Mouse (Mus musculus) bone marrow macrophage, adult 2 months (primary cell): ENCODE measurements around the gene Gdf1. TPM values are rescaled to one million over a fixed set of nuclear protein-coding genes. Genes with fewer than 3 reads are reported as not detected.

Experiments used
- H3K27ac ChIP-seq: 2 replicates; pipeline ENCODE4 v1.5.1; 2012; ENCODE audit warnings: low read depth, low read length; ENCODE audit not compliant: insufficient read depth
- H3K4me1 ChIP-seq: 2 replicates; pipeline ENCODE4 v1.6.1; 2012; ENCODE audit warnings: low read length; ENCODE audit not compliant: control insufficient read depth, insufficient read depth
- H3K4me3 ChIP-seq: 2 replicates; pipeline ENCODE4 v1.5.1; 2012; ENCODE audit warnings: mild to moderate bottlenecking, low read length, moderate library complexity; ENCODE audit not compliant: insufficient read depth
- CTCF ChIP-seq: IDR thresholded peaks from 2 replicates; pipeline ENCODE4 v1.5.1; 2012; ENCODE audit warnings: low read depth, mild to moderate bottlenecking, low read length, moderate library complexity
- POLR2A ChIP-seq: IDR thresholded peaks from 2 replicates; pipeline ENCODE4 v1.6.1; 2012; ENCODE audit warnings: mild to moderate bottlenecking, low read depth, low read length, borderline replicate concordance
- polyA plus RNA-seq: library from polyadenylated mRNA; stranded (reverse); fragments of >200 nt; gene quantifications from 2 replicates; pipeline ENCODE4 v1.2.4, GENCODE M21; 2012; ENCODE audit not compliant: missing spikeins, insufficient read depth, insufficient read length

The Gdf1 gene
- polyA plus RNA-seq, 1 experiment, result not detected

DNA sequence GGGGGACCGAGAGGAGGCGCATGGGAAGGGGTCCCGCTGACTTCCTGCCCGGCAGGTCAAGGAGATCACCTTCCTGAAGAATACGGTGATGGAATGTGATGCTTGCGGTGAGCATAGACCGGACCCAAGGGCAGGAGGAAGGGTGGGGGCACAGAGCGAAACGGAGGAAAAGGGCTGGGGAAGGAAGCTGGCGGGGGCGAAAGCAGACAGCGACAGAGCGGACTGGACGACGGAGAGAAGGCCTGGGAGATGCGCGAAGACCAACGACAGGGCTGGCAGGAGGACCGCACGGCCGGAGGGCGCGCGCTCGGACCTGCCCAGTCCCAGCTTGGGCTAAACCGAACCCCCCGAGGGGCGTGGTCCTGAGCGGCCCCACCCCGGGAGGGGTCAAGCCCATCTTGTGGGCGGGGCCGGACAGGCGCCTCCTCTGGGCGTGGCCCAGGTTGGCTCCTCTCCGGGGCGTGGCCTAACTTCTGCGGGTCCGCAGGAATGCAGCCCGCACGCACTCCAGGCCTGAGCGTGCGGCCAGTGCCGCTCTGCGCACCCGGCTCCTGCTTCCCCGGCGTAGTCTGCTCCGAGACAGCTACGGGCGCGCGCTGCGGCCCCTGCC lies 44.8 kb downstream of the Gdf1 start:
- no peak overlapping the region for H3K27ac ChIP-seq
- no peak for TF ChIP-seq POLR2A
- no peak for TF ChIP-seq CTCF
- peak overlapping the region; percentile 56 for H3K4me3 ChIP-seq
- peaks cover 9% of the 10 kb centered on the region for H3K4me1 ChIP-seq

DNA sequence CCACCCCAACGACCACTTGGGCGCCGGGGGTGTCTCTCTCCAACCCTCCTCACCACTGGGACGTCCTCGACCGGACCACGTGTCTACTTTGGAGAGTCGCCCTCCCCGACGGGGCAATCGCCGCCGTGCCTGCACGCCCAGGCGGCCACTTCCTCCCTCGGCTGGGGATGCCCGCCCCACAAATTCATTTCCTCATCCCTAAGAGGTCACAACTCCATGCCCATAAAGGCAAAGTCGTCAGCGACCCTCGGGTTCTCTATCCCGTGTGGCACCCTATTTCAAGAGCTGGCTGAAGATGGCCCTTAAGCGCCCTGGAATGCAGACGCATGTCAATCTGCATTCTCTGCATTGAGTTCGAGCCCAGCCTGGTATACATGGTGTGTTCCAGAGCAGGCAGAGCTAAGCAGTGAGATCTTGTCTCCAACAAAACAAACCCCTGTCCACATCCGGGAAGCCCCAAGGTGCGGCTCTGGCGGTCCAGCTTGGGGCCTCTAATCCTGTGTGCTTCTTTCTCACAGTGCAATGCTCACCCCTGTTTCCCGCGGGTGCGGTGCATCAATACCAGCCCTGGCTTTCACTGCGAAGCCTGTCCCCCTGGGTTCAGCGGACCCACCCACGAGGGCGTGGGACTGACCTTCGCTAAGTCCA lies 45.7 kb downstream of the Gdf1 start:
- TF ChIP-seq CTCF (no peak), POLR2A (no peak)
- no peak overlapping the region for H3K27ac ChIP-seq
- H3K4me1 ChIP-seq, result peaks cover 9% of the 10 kb centered on the region
- H3K4me3 ChIP-seq, result peak overlapping the region; percentile 56

DNA sequence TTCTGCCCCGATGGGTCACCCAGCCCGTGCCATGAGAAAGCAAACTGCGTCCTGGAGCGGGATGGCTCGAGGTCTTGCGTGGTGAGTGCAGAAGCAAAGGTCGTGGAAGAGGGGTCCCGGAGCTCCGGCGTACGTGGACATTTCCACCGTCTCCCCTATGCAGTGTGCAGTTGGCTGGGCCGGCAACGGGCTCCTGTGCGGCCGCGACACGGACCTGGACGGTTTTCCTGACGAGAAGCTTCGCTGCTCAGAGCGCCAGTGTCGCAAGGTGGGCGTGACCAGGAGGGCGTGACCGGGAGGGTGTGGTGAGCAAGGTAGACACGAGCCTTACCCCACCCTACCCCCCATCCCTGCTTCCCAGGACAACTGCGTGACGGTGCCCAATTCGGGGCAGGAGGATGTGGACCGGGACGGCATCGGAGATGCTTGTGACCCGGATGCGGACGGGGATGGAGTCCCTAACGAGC lies 46.7 kb downstream of the Gdf1 start:
- TF ChIP-seq CTCF (no peak), POLR2A (no peak)
- Histone ChIP-seq H3K27ac (no peak overlapping the region), H3K4me1 (peaks cover 9% of the 10 kb centered on the region), H3K4me3 (0 out of 2 replicates have a peak overlapping the region, but pooled peaks have one; percentile 0)

DNA sequence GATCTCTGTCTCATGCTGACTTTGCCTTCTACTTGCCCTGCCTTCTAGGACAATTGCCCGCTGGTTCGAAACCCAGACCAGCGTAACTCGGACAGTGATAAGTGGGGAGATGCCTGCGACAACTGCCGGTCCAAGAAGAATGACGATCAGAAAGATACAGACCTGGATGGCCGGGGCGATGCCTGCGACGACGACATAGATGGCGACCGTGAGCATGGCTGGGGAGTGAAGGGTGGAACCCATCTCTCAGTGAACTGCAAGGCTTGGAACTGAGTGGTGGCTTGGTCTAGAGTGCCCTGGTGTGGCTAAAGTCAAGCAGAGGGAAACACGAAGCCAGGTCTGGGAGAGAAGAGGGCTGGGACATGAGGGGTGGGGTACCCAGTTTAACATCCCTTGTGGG lies 47.4 kb downstream of the Gdf1 start:
- H3K4me1 ChIP-seq, result peaks cover 9% of the 10 kb centered on the region
- no peak overlapping the region for H3K4me3 ChIP-seq

DNA sequence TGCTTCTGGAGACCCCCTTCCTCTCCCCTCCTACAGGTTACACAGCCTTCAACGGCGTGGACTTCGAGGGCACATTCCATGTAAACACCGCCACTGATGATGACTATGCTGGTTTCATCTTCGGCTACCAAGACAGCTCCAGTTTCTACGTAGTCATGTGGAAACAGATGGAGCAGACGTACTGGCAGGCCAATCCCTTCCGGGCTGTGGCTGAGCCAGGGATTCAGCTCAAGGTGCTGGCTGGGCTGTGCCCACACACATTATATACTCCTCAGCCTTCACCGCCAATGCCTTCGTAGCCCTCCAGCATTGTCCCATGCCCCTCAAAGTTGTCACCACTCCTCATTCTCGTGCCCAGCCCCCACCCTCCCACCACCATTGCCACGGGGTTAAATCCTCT lies 50.5 kb downstream of the Gdf1 start:
- TF ChIP-seq CTCF (no peak), POLR2A (no peak)
- H3K4me1 ChIP-seq, result peaks cover 5% of the 10 kb centered on the region; the same call in 1 of the 2 replicates
- no peak overlapping the region for H3K27ac ChIP-seq
- H3K4me3 ChIP-seq, result no peak overlapping the region

More for the DNA sequence above, 47.4 kb downstream of the Gdf1 start:
- no peak overlapping the region for H3K27ac ChIP-seq
- no peak for TF ChIP-seq CTCF
- no peak for TF ChIP-seq POLR2A

Other genes starting within 250 kb of the Gdf1 start
- gene Hapln4, start 246.4 kb upstream of the Gdf1 start, polyA plus RNA-seq, result not detected in 2 replicates
- not detected in 2 replicates for gene Ncan, start 208.9 kb upstream of the Gdf1 start, polyA plus RNA-seq
- gene Nr2c2ap, start 198.5 kb upstream of the Gdf1 start, polyA plus RNA-seq, result 21.2 and 21.9 TPM in 2 replicates
- gene Rfxank, start 190.7 kb upstream of the Gdf1 start, polyA plus RNA-seq, result 13.5 and 15.8 TPM in 2 replicates
- 43.3 and 51.9 TPM in 2 replicates for gene Borcs8, start 190.3 kb upstream of the Gdf1 start, polyA plus RNA-seq
- gene Mef2b, start 190.1 kb upstream of the Gdf1 start, polyA plus RNA-seq, result not detected in 2 replicates
- gene Tmem161a, start 157.5 kb upstream of the Gdf1 start, polyA plus RNA-seq, result 27.5 and 28.1 TPM in 2 replicates
- 2.9 and 3.8 TPM in 2 replicates for gene Slc25a42, start 117.5 kb upstream of the Gdf1 start, polyA plus RNA-seq
- gene Sugp2, start 95.6 kb upstream of the Gdf1 start, polyA plus RNA-seq, result 24.3 and 26.5 TPM in 2 replicates
- gene Armc6, start 95.4 kb upstream of the Gdf1 start, polyA plus RNA-seq, result 5.0 and 6.6 TPM in 2 replicates
- gene Homer3, start 47.0 kb upstream of the Gdf1 start, polyA plus RNA-seq, result 27.4 and 29.3 TPM in 2 replicates
- gene Ddx49, start 27.3 kb upstream of the Gdf1 start, polyA plus RNA-seq, result 23.9 and 24.3 TPM in 2 replicates
- gene Cope, start 27.3 kb upstream of the Gdf1 start, polyA plus RNA-seq, result 119 and 139 TPM in 2 replicates
- gene Cers1, start 14.0 kb upstream of the Gdf1 start, polyA plus RNA-seq, result not detected in 2 replicates
- gene Upf1, start 23.5 kb downstream of the Gdf1 start, polyA plus RNA-seq, result 30.6 and 31.6 TPM in 2 replicates
- gene Comp, start 43.7 kb downstream of the Gdf1 start, polyA plus RNA-seq, result 1.1 and 1.2 TPM in 2 replicates
- 8.4 and 8.9 TPM in 2 replicates for gene Crtc1, start 109.8 kb downstream of the Gdf1 start, polyA plus RNA-seq
- 10.8 and 10.9 TPM in 2 replicates for gene Klhl26, start 147.2 kb downstream of the Gdf1 start, polyA plus RNA-seq
- not detected in 2 replicates for gene Tmem59l, start 157.5 kb downstream of the Gdf1 start, polyA plus RNA-seq
- gene Crlf1, start 163.3 kb downstream of the Gdf1 start, polyA plus RNA-seq, result 0.97 and 1.0 TPM in 2 replicates
- 80.7 and 86.0 TPM in 2 replicates for gene Rex1bd, start 176.9 kb downstream of the Gdf1 start, polyA plus RNA-seq
- 825 and 873 TPM in 2 replicates for gene Uba52, start 181.0 kb downstream of the Gdf1 start, polyA plus RNA-seq
- 163 and 178 TPM in 2 replicates for gene Fkbp8, start 197.9 kb downstream of the Gdf1 start, polyA plus RNA-seq
- 82.2 and 82.3 TPM in 2 replicates for gene Kxd1, start 198.1 kb downstream of the Gdf1 start, polyA plus RNA-seq
- gene Ell, start 209.6 kb downstream of the Gdf1 start, polyA plus RNA-seq, result 17.1 TPM in 2 replicates